Mouse (Mus musculus) E14TG2a.4 (cell line): Measurements from ENCODE around the gene Gm6993.

ENCODE experiments used
- CTCF ChIP-seq: conservative IDR thresholded peaks from 2 replicates; pipeline ENCODE4 v1.5.1; 2014; ENCODE audit warnings: low read length
- POU5F1 ChIP-seq: IDR thresholded peaks from 2 replicates; pipeline ENCODE4 v1.6.1; 2014; ENCODE audit warnings: low read length, borderline replicate concordance

DNA sequence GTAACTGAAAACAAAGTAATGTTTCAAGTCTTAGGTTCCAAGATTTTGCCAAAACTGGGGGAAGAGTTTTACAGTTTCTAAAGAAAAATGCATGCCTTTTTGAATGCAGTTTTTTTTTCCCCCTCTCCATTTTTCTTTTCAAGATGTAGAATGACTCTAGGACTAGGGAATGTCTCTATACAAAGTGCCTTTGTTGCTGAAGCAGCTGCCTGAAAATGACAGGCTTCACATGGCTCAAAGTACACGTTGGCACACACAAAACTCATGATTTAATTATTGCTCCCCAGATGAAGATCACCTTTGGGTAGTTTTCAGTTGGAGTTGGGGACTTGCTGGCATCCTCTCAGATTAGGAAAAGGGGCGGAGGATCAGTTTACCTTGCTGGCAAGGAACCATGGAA lies 32.3 kb downstream of the Gm6993 start:
- TF ChIP-seq CTCF (no peak), POU5F1 (no peak)
